Mouse (Mus musculus) limb, embryonic 13.5 days (tissue): ENCODE measurements around the gene Cmtm8. TPM values are rescaled to one million over a fixed set of nuclear protein-coding genes. Genes with fewer than 3 reads are reported as not detected.

Experiments
- ATAC-seq: fragments of 200-750 bp; cut with Nextera tagmentation; 2 replicates; pipeline ENCODE4 v1.8.0; 2017; ENCODE audit warnings: low read depth, moderate number of reproducible peaks, moderate TSS enrichment; ENCODE audit not compliant: low FRiP score
- H3K27ac ChIP-seq: fragments of 300-500 bp; sonication (generic); 2 replicates; pipeline ENCODE4 v1.5.1; 2015; ENCODE audit warnings: inconsistent platforms, mild to moderate bottlenecking, moderate library complexity
- H3K27me3 ChIP-seq: fragments of 300-500 bp; sonication (generic); 2 replicates; pipeline ENCODE4 v1.6.1; 2015; ENCODE audit warnings: mild to moderate bottlenecking, inconsistent platforms
- H3K36me3 ChIP-seq: fragments of 300-500 bp; sonication (generic); 2 replicates; pipeline ENCODE4 v1.6.1; 2015; ENCODE audit warnings: inconsistent platforms, mild to moderate bottlenecking, moderate library complexity
- H3K4me1 ChIP-seq: fragments of 300-500 bp; sonication (generic); 2 replicates; pipeline ENCODE4 v1.6.1; 2015; ENCODE audit warnings: inconsistent platforms
- H3K4me2 ChIP-seq: fragments of 300-500 bp; sonication (generic); replicated peaks from 2 replicates; pipeline ENCODE4 v1.6.1; 2015; ENCODE audit warnings: inconsistent platforms, mild to moderate bottlenecking, moderate library complexity
- H3K4me3 ChIP-seq: fragments of 300-500 bp; sonication (generic); 2 replicates; pipeline ENCODE4 v1.5.1; 2015; ENCODE audit warnings: moderate library complexity, mild to moderate bottlenecking, inconsistent platforms
- H3K9ac ChIP-seq: fragments of 300-500 bp; sonication (generic); 2 replicates; pipeline ENCODE4 v1.6.1; 2015; ENCODE audit warnings: mild to moderate bottlenecking, inconsistent platforms
- H3K9me3 ChIP-seq: fragments of 300-500 bp; sonication (generic); 2 replicates; pipeline ENCODE4 v1.6.1; 2016; ENCODE audit warnings: inconsistent platforms
- WGBS: fragments of 180-500 bp; shearing (Covaris S2); methylation state at CpG from one replicate; pipeline ENCODE4 v1.1.7; 2015; 5-methylcytosine and 5-hydroxymethylcytosine counted together
- polyA plus RNA-seq: library from polyadenylated mRNA; unstranded; fragments of >200 nt; fragmentation: Nextera tagmentation; extraction: Ambion mirVana; gene quantifications from 2 replicates; pipeline ENCODE4 v1.2.1, GENCODE M21; 2015

Gene Cmtm8
- polyA plus RNA-seq, result 17.9 and 20.4 TPM in 2 replicates

- H3K4me2 ChIP-seq, result peak within 1 kb of the TSS; percentile 96
- H3K4me3 ChIP-seq, result peak within 1 kb of the TSS; percentile 71
- H3K9ac ChIP-seq, result peak within 1 kb of the TSS; percentile 71
- no peak within 1 kb of the TSS for H3K27ac ChIP-seq
- no peaks in the 10 kb centered on the region for H3K36me3 ChIP-seq
- peaks cover 4% of the 10 kb centered on the region; the same call in 1 of the 2 replicates for H3K27me3 ChIP-seq
- no peaks in the 10 kb centered on the region for H3K9me3 ChIP-seq
- under 1% methylated on average over 40 of the region's 43 CpGs for WGBS
- ATAC-seq, result peak; percentile 76
- H3K4me1 ChIP-seq, result peaks cover 22% of the 10 kb centered on the region
These were observed at the start of gene Cmtm8 for GRCm38 (mm10) chr9:114844017-114844662. Gene Cmtm8 (minus strand): TSS chr9:114844156.

DNA sequence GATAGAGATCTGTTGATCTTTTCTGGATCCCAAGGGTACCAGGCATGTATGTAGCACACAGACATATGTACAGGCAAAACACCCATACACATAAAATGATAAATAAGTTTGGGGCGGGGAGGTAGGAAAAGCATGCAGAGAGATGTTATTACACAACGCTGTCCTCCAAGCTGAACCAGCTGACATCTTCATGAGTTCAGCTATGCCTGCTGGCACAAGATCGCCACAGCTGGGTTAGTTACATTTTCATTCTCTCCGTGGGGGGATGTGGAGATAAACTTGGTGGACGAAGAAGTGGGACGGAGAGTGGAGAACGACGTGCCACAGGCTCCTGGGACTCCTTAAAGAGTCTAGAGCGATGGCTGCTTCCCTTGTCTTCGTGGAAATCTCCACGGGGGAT, 49.0 kb upstream of the Cmtm8 start:
- Histone ChIP-seq H3K27me3 (no peaks in the 10 kb centered on the region), H3K27ac (no peak overlapping the region), H3K9me3 (no peaks in the 10 kb centered on the region), H3K9ac (no peak overlapping the region), H3K4me2 (no peak overlapping the region), H3K36me3 (no peaks in the 10 kb centered on the region), H3K4me3 (no peak overlapping the region), H3K4me1 (no peaks in the 10 kb centered on the region)
- WGBS, result 83% methylated on average over 11 of the region's 11 CpGs
- no peak for ATAC-seq

DNA sequence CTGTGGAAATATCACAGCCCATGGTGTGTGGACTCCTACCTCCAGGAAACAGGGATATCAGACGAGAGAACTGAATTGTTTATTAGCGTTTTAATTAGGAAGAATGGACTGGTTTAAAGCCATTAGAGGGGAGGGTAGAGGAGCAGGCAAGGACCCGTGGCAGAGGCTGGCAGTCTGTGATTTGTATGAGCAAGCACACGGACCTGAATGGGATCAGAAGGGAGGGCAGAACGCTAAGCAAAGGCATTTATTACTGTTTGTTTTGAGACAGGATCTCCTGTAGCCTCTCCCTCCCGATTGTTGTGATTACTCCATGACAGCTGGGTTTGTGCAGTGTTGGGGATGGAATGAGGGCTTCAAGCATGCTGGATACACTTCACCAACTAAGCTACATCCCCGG, 46.4 kb upstream of the Cmtm8 start:
- no peak for ATAC-seq
- Histone ChIP-seq H3K4me3 (no peak overlapping the region), H3K9ac (peak overlapping the region; percentile 3; the same call in 1 of the 2 replicates), H3K9me3 (no peaks in the 10 kb centered on the region), H3K36me3 (no peaks in the 10 kb centered on the region), H3K27ac (no peak overlapping the region), H3K4me1 (no peaks in the 10 kb centered on the region), H3K4me2 (no peak overlapping the region), H3K27me3 (no peaks in the 10 kb centered on the region)
- 31% methylated on average over 7 of the region's 7 CpGs for WGBS

GRCm38 (mm10) chr9:114888856-114889407, 45.0 kb upstream of the Cmtm8 start:
- H3K27me3 ChIP-seq, result no peaks in the 10 kb centered on the region
- 86% methylated on average over 5 of the region's 5 CpGs for WGBS
- no peaks in the 10 kb centered on the region for H3K36me3 ChIP-seq
- ATAC-seq, result no peak
- H3K4me3 ChIP-seq, result no peak overlapping the region
- no peak overlapping the region for H3K27ac ChIP-seq
- no peaks in the 10 kb centered on the region; the same call in 1 of the 2 replicates for H3K9me3 ChIP-seq
- H3K4me1 ChIP-seq, result no peaks in the 10 kb centered on the region
- H3K9ac ChIP-seq, result no peak overlapping the region
- no peak overlapping the region for H3K4me2 ChIP-seq

DNA sequence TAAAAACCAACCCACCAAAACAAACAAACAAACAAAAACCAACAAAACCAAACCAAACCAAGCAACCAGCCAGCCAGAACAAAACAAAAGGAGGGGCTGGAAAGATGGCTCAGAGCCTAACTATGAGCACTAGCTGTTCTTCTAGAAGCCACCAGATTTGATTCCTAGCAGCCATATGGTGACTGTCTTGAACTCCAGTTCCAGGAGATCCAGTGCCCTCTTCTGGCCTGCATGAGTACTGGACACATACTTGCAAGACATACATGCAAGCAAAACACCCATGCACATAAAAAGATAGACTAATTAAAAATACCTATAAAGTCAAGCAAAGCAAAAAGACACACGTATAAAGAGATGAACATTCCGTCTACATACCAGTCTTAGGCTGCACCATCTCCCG, 43.7 kb upstream of the Cmtm8 start:
- no peaks in the 10 kb centered on the region for H3K4me1 ChIP-seq
- H3K36me3 ChIP-seq, result no peaks in the 10 kb centered on the region
- no peak overlapping the region for H3K4me2 ChIP-seq
- no peak overlapping the region for H3K9ac ChIP-seq
- no peak overlapping the region for H3K4me3 ChIP-seq
- no peaks in the 10 kb centered on the region for H3K27me3 ChIP-seq
- H3K9me3 ChIP-seq, result no peaks in the 10 kb centered on the region; the same call in 1 of the 2 replicates
- no peak overlapping the region for H3K27ac ChIP-seq
- 91% methylated on average over 3 of the region's 3 CpGs for WGBS
- ATAC-seq, result no peak

DNA sequence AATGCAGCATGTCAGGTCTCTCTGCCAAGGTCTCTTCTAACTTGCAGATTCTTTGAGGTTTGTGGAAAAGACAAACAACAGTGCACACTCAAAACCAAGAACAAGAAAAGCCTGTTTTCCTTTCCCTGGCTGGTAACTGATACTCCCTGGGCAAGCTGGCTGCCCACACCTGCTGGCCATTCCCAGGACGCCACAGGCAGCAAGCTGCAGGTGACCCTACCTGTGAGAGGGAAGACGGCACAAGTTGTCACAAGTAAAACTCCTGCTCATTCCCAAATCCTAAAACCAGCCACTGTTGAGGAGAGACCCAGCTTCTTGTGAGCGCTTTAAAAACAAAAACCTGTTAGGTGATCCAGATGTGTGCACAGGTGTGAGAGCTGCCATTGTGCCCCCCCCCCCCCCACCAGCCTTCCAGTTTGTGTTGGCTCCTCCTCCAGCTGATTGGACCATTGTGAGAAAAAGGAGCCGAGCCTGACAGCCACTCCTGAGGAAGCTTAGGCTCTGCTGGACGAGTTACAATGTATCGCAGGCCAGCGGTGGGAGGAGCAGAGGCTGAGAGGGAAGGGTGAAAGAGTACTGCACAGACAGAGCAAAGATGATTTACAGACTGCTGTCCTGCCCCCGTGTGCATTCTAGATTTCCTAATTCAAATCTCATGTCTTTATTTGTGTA, 42.2 kb upstream of the Cmtm8 start:
- Histone ChIP-seq H3K27me3 (no peaks in the 10 kb centered on the region), H3K9ac (no peak overlapping the region), H3K9me3 (no peaks in the 10 kb centered on the region; the same call in 1 of the 2 replicates), H3K36me3 (no peaks in the 10 kb centered on the region), H3K27ac (no peak overlapping the region), H3K4me3 (no peak overlapping the region), H3K4me1 (no peaks in the 10 kb centered on the region), H3K4me2 (no peak overlapping the region)
- no peak for ATAC-seq
- WGBS, result 46% methylated on average over 8 of the region's 8 CpGs

DNA sequence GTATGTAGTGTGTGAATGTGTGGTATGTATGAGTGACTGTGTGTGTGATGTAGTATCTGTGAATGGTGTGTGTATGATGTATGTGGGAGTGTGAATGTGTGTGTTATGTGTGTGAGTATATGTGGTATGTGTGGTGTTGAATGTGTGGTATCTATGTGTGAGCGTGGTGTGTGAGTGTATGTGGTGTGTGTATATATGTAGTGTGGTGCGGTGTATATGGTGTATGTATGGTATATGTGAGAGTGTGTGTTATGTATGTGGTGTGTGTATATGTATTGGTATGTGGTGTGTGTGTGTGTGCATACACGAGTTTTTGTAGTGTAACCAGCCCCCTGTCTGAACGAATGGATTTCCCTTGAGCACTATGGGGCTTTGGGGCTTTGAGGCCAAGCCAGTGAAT, 41.6 kb upstream of the Cmtm8 start:
- Histone ChIP-seq H3K9me3 (no peaks in the 10 kb centered on the region; the same call in 1 of the 2 replicates), H3K4me2 (no peak overlapping the region), H3K4me1 (no peaks in the 10 kb centered on the region), H3K36me3 (no peaks in the 10 kb centered on the region), H3K27me3 (no peaks in the 10 kb centered on the region), H3K4me3 (no peak overlapping the region), H3K27ac (no peak overlapping the region), H3K9ac (no peak overlapping the region)
- ATAC-seq, result no peak
- 72% methylated on average over 4 of the region's 4 CpGs for WGBS

GRCm38 (mm10) chr9:114881977-114882376, 38.0 kb upstream of the Cmtm8 start:
- Histone ChIP-seq H3K4me2 (no peak overlapping the region), H3K27ac (no peak overlapping the region), H3K9me3 (no peaks in the 10 kb centered on the region; the same call in 1 of the 2 replicates), H3K9ac (no peak overlapping the region), H3K4me3 (no peak overlapping the region), H3K36me3 (no peaks in the 10 kb centered on the region), H3K4me1 (no peaks in the 10 kb centered on the region), H3K27me3 (no peaks in the 10 kb centered on the region)
- WGBS, result 90% methylated on average over 2 of the region's 2 CpGs
- ATAC-seq, result no peak

DNA sequence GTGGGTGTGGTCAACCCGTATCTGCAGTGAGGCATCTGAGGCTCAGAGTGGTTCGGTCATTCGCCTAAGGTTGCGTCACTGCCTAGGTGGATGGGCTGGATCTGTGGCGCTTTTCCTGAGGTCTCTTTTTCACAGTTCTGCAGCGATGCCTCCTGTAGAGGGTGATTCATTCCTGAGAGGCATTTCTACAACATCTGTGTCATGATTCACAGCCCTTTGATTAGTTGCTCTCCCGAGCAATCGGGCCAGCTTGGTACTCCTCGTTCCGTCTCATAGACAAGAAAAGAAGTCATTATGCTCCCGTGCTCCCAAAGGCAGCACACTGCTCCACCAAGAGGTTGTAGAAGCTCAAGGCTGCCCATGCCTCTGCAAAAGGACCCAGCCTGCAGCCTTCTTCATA, 11.4 kb upstream of the Cmtm8 start:
- no peaks in the 10 kb centered on the region for H3K36me3 ChIP-seq
- peaks cover 9% of the 10 kb centered on the region; the same call in 1 of the 2 replicates for H3K4me1 ChIP-seq
- H3K4me2 ChIP-seq, result no peak overlapping the region
- no peak overlapping the region for H3K9ac ChIP-seq
- 57% methylated on average over 11 of the region's 11 CpGs for WGBS
- no peaks in the 10 kb centered on the region for H3K9me3 ChIP-seq
- no peak for ATAC-seq
- H3K27ac ChIP-seq, result no peak overlapping the region
- no peak overlapping the region for H3K4me3 ChIP-seq
- no peaks in the 10 kb centered on the region for H3K27me3 ChIP-seq

- Histone ChIP-seq H3K9me3 (no peaks in the 10 kb centered on the region), H3K4me1 (peaks cover 9% of the 10 kb centered on the region; the same call in 1 of the 2 replicates), H3K27ac (no peak overlapping the region), H3K4me2 (no peak overlapping the region), H3K4me3 (no peak overlapping the region), H3K9ac (no peak overlapping the region), H3K36me3 (no peaks in the 10 kb centered on the region), H3K27me3 (no peaks in the 10 kb centered on the region)
- WGBS, result 71% methylated on average over 9 of the region's 9 CpGs
- no peak for ATAC-seq
These were observed 10.7 kb upstream of the Cmtm8 start for GRCm38 (mm10) chr9:114854686-114855085.

DNA sequence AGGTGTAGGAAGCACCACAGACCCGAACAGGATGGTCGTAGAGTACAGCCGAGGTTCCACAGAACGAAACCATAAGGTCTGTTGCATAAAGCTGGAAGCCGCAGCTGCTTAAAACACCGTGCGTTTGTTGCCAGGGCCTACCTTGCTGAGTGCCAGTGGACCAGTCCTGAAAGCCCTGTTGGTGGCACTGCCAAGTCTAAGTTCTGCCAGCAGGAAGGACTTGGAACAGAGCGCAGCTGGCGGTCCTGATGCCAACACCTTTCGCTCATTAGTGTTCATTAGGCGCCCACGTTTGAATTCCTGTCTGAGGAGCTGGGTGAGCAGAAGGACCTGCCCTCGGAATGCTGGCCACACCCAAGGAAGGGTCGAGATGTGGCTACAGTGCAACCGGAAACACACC, 9.4 kb upstream of the Cmtm8 start:
- Histone ChIP-seq H3K27me3 (no peaks in the 10 kb centered on the region), H3K27ac (no peak overlapping the region), H3K36me3 (no peaks in the 10 kb centered on the region), H3K4me2 (no peak overlapping the region), H3K9me3 (no peaks in the 10 kb centered on the region), H3K4me3 (no peak overlapping the region), H3K4me1 (peaks cover 9% of the 10 kb centered on the region; the same call in 1 of the 2 replicates), H3K9ac (no peak overlapping the region)
- no peak for ATAC-seq
- 77% methylated on average over 15 of the region's 15 CpGs for WGBS

GRCm38 (mm10) chr9:114851419-114852190, 7.6 kb upstream of the Cmtm8 start:
- H3K4me3 ChIP-seq, result no peak overlapping the region
- no peaks in the 10 kb centered on the region for H3K27me3 ChIP-seq
- ATAC-seq, result no peak
- WGBS, result 73% methylated on average over 8 of the region's 8 CpGs
- no peak overlapping the region for H3K9ac ChIP-seq
- no peaks in the 10 kb centered on the region for H3K36me3 ChIP-seq
- no peak overlapping the region for H3K27ac ChIP-seq
- no peaks in the 10 kb centered on the region for H3K9me3 ChIP-seq
- peaks cover 9% of the 10 kb centered on the region; the same call in 1 of the 2 replicates for H3K4me1 ChIP-seq
- H3K4me2 ChIP-seq, result no peak overlapping the region
